Mouse (Mus musculus) spleen, adult 2 months (tissue): ENCODE results near the gene Inppl1. TPM values are rescaled to one million over a fixed set of nuclear protein-coding genes. Genes with fewer than 3 reads are reported as not detected.

Experiments used
- DNase-seq, 2 experiments: peaks; one replicate each; pipeline versions ENCODE4 v3.0.0 to v3.0.0-alpha.2; 2012 to 2021; ENCODE audit warnings: low spot score in 2 of 2, low read depth in 1 of 2
- H3K27ac ChIP-seq: fragments of 200-500 bp; 2 replicates; pipeline ENCODE4 v1.5.1; 2012; ENCODE audit warnings: low read length, inconsistent platforms; ENCODE audit not compliant: insufficient read depth
- H3K27me3 ChIP-seq: fragments of 200-500 bp; 2 replicates; pipeline ENCODE4 v1.6.1; 2012; ENCODE audit warnings: mild to moderate bottlenecking, moderate library complexity, low read length, inconsistent platforms; ENCODE audit not compliant: control insufficient read depth, insufficient read depth
- H3K36me3 ChIP-seq: fragments of 200-500 bp; 2 replicates; pipeline ENCODE4 v1.6.1; 2012; ENCODE audit warnings: mild to moderate bottlenecking, low read length, inconsistent platforms; ENCODE audit not compliant: control insufficient read depth, insufficient read depth
- H3K4me1 ChIP-seq: fragments of 200-500 bp; 2 replicates; pipeline ENCODE4 v1.6.1; 2011; ENCODE audit warnings: inconsistent platforms; ENCODE audit not compliant: control insufficient read depth, insufficient read depth, insufficient read length
- H3K4me3 ChIP-seq: fragments of 200-500 bp; 2 replicates; pipeline ENCODE4 v1.5.1; 2011; ENCODE audit warnings: mild to moderate bottlenecking, inconsistent platforms; ENCODE audit not compliant: insufficient read depth, insufficient read length; ENCODE audit errors: extremely low read depth
- CTCF ChIP-seq: fragments of 200-500 bp; IDR thresholded peaks from 2 replicates; pipeline ENCODE4 v1.5.1; 2011; ENCODE audit warnings: mild to moderate bottlenecking, inconsistent platforms; ENCODE audit not compliant: insufficient read depth, insufficient read length, insufficient replicate concordance; ENCODE audit errors: extremely low read depth
- POLR2A ChIP-seq: fragments of 200-500 bp; IDR thresholded peaks from 2 replicates; pipeline ENCODE4 v1.6.1; 2011; ENCODE audit warnings: low read depth, low read length, inconsistent platforms
- WGBS: fragments of 180-500 bp; shearing (Covaris S2); methylation state at CpG from one replicate; pipeline ENCODE4 v1.1.7; 2018; 5-methylcytosine and 5-hydroxymethylcytosine counted together
- polyA plus RNA-seq: library from polyadenylated mRNA; depleted of rRNA; stranded (reverse); fragments of >200 nt; gene quantifications from 2 replicates; pipeline ENCODE4 v1.2.3, GENCODE M21; 2012

Inppl1 gene
- polyA plus RNA-seq, 1 experiment: 43.3 TPM

- no peak for DNase-seq
- H3K27ac ChIP-seq: peak overlapping the region; percentile 74
- no peak for TF ChIP-seq CTCF
- TF ChIP-seq POLR2A: no peak
- H3K4me3 ChIP-seq: peak overlapping the region; percentile 74
- peaks cover 7% of the 10 kb centered on the region for H3K27me3 ChIP-seq
- WGBS: 2% methylated on average over 20 of the region's 20 CpGs
- H3K4me1 ChIP-seq: no peaks in the 10 kb centered on the region
- no peaks in the 10 kb centered on the region for H3K36me3 ChIP-seq
Measured at GRCm38 (mm10) chr7:101837154-101837605, 849 bp downstream of the Inppl1 start.

- Histone ChIP-seq H3K4me1 (no peaks in the 10 kb centered on the region), H3K36me3 (no peaks in the 10 kb centered on the region), H3K27me3 (peaks cover 7% of the 10 kb centered on the region), H3K4me3 (peak overlapping the region; percentile 74), H3K27ac (peak overlapping the region; percentile 58; the same call in 1 of the 2 replicates)
- peak in 1 of 2 experiments; percentile 59 for DNase-seq
- WGBS: under 1% methylated on average over 62 of the region's 63 CpGs
- TF ChIP-seq POLR2A (peak; percentile 6; the same call in 1 of the 2 replicates), CTCF (no peak)
Measured at GRCm38 (mm10) chr7:101836271-101837153, 1.5 kb downstream of the Inppl1 start.

- Histone ChIP-seq H3K4me3 (no peak overlapping the region), H3K27me3 (peaks cover 7% of the 10 kb centered on the region)
Measured at GRCm38 (mm10) chr7:101835457-101836109, 2.4 kb downstream of the Inppl1 start.

GRCm38 (mm10) chr7:101834903-101835302, 3.1 kb downstream of the Inppl1 start:
- 91% methylated on average over 3 of the region's 3 CpGs for WGBS
- H3K4me1 ChIP-seq: no peaks in the 10 kb centered on the region
- peaks cover 7% of the 10 kb centered on the region for H3K27me3 ChIP-seq
- H3K4me3 ChIP-seq: no peak overlapping the region
- no peak for DNase-seq
- H3K27ac ChIP-seq: no peak overlapping the region
- no peaks in the 10 kb centered on the region; the same call in 1 of the 2 replicates for H3K36me3 ChIP-seq
- TF ChIP-seq POLR2A (no peak), CTCF (no peak)

More at GRCm38 (mm10) chr7:101835457-101836109, 2.4 kb downstream of the Inppl1 start:
- Histone ChIP-seq H3K36me3 (no peaks in the 10 kb centered on the region; the same call in 1 of the 2 replicates), H3K27ac (no peak overlapping the region), H3K4me1 (no peaks in the 10 kb centered on the region)
- no peak for TF ChIP-seq CTCF
- TF ChIP-seq POLR2A: no peak
- 69% methylated on average over 5 of the region's 5 CpGs for WGBS
- DNase-seq: no peak

GRCm38 (mm10) chr7:101833916-101834584, 4.0 kb downstream of the Inppl1 start:
- no peak overlapping the region for H3K4me3 ChIP-seq
- H3K27ac ChIP-seq: no peak overlapping the region
- no peak for DNase-seq
- H3K27me3 ChIP-seq: peaks cover 7% of the 10 kb centered on the region
- WGBS: 87% methylated on average over 3 of the region's 3 CpGs
- H3K4me1 ChIP-seq: no peaks in the 10 kb centered on the region
- TF ChIP-seq POLR2A: no peak
- no peak for TF ChIP-seq CTCF
- no peaks in the 10 kb centered on the region; the same call in 1 of the 2 replicates for H3K36me3 ChIP-seq

- no peaks in the 10 kb centered on the region; the same call in 1 of the 2 replicates for H3K36me3 ChIP-seq
- no peak overlapping the region for H3K4me3 ChIP-seq
- no peak overlapping the region for H3K27ac ChIP-seq
- no peak for DNase-seq
- TF ChIP-seq POLR2A (no peak), CTCF (no peak)
- no peaks in the 10 kb centered on the region for H3K4me1 ChIP-seq
- WGBS: 92% methylated on average over 5 of the region's 5 CpGs
- H3K27me3 ChIP-seq: peaks cover 7% of the 10 kb centered on the region
Measured at GRCm38 (mm10) chr7:101833352-101833751, 4.7 kb downstream of the Inppl1 start.
